Mouse (Mus musculus) cortical plate, adult 2 months (tissue): ENCODE data around the gene Senp6.

Experiments used
- CTCF ChIP-seq: fragments of 200-500 bp; IDR thresholded peaks from 2 replicates; pipeline ENCODE4 v1.5.1; 2011; ENCODE audit warnings: mild to moderate bottlenecking, control low read depth, low read length; ENCODE audit not compliant: insufficient read depth; ENCODE audit errors: extremely low read depth
- POLR2A ChIP-seq: fragments of 200-500 bp; IDR thresholded peaks from 2 replicates; pipeline ENCODE4 v1.6.1; 2011; ENCODE audit warnings: mild to moderate bottlenecking, low read length, control low read depth; ENCODE audit not compliant: insufficient read depth; ENCODE audit errors: extremely low read depth

- TF ChIP-seq CTCF (no peak), POLR2A (no peak)
Observed at GRCm38 (mm10) chr9:80191240-80191639, 124.5 kb downstream of the Senp6 start.
